Mouse (Mus musculus) C2C12 (cell line): ENCODE results near the gene Myf5. TPM values are rescaled to one million over a fixed set of nuclear protein-coding genes. Genes with fewer than 3 reads are reported as not detected.
A peak's percentile ranks its signal among the peaks of the same experiment; 100 is the strongest.

Experiments used
- H3K27me3 ChIP-seq: one replicate; pipeline ENCODE4 v1.6.1; 2011; ENCODE audit not compliant: control insufficient read depth, insufficient read depth, insufficient read length
- H3K36me3 ChIP-seq: one replicate; pipeline ENCODE4 v1.6.1; 2011; ENCODE audit not compliant: control insufficient read depth, insufficient read depth
- H3K4me3 ChIP-seq: one replicate; pipeline ENCODE4 v1.5.1; 2011; ENCODE audit warnings: mild to moderate bottlenecking, control low read depth; ENCODE audit not compliant: poor library complexity, insufficient read depth, severe bottlenecking
- H3K79me2 ChIP-seq: one replicate; pipeline ENCODE4 v1.6.1; 2011; ENCODE audit not compliant: control insufficient read depth, insufficient read depth
- H3K79me3 ChIP-seq: one replicate; pipeline ENCODE4 v1.6.1; 2011; ENCODE audit warnings: low read depth, control low read depth
- H3ac ChIP-seq: one replicate; pipeline ENCODE3; 2011; ENCODE audit warnings: low read depth; ENCODE audit not compliant: control insufficient read depth, insufficient read length
- CEBPB ChIP-seq: IDR thresholded peaks from one replicate; pipeline ENCODE4 v1.6.1; 2011; ENCODE audit warnings: low read depth, mild to moderate bottlenecking, control low read depth, moderate library complexity
- CTCF ChIP-seq: IDR thresholded peaks from one replicate; pipeline ENCODE4 v1.5.1; 2011; ENCODE audit not compliant: control insufficient read depth, insufficient read depth, insufficient read length
- FOSL1 ChIP-seq: IDR thresholded peaks from one replicate; pipeline ENCODE4 v1.8.0; 2011; ENCODE audit warnings: mild to moderate bottlenecking, low read length; ENCODE audit not compliant: poor library complexity, insufficient read depth, severe bottlenecking
- MAX ChIP-seq: IDR thresholded peaks from one replicate; pipeline ENCODE4 v1.6.1; 2011; ENCODE audit warnings: mild to moderate bottlenecking, control low read depth
- MYOD1 ChIP-seq: IDR thresholded peaks from one replicate; pipeline ENCODE4 v1.6.1; 2011; ENCODE audit warnings: low read depth; ENCODE audit not compliant: control insufficient read depth, insufficient read length
- MYOG ChIP-seq: IDR thresholded peaks from one replicate; pipeline ENCODE4 v1.6.1; 2011; ENCODE audit not compliant: control insufficient read depth, insufficient read length; ENCODE audit errors: extremely low read depth
- USF1 ChIP-seq: IDR thresholded peaks from one replicate; pipeline ENCODE4 v1.6.1; 2011; ENCODE audit warnings: low read depth, mild to moderate bottlenecking, control low read depth, moderate library complexity
- long read RNA-seq, 2 experiments: library from polyadenylated mRNA; unstranded; transcript quantifications; one replicate each; pipeline ENCODE4 v2.0.0; 2019 to 2020
- polyA plus RNA-seq: library from polyadenylated mRNA; unstranded; fragments of >200 nt; fragmentation: generic; extraction: Trizol; gene quantifications from one replicate; pipeline ENCODE4 v1.2.1, GENCODE M21; 2012; ENCODE audit warnings: missing spikeins

Gene Myf5
- 10.7 TPM for polyA plus RNA-seq
- long read RNA-seq, experiment 1, transcript Myf5-201 (3 exons, 2,083 nt) = major isoform, 75 of 215 reads
- long read RNA-seq, experiment 1, partial matches to known transcripts = 139 of 215 reads
- long read RNA-seq, experiment 1, other reads (novel, unspliced or antisense) = 1 of 215 reads
- long read RNA-seq, experiment 2, transcript Myf5-201 (3 exons, 2,083 nt) = major isoform, 53 of 56 reads
- long read RNA-seq, experiment 2, partial matches to known transcripts = 0 of 56 reads
- long read RNA-seq, experiment 2, other reads (novel, unspliced or antisense) = 3 of 56 reads

GRCm38 (mm10) chr10:107485870-107486269 lies at the start of gene Myf5:
Gene Myf5, minus strand, starts transcription at chr10:107486134.
- H3K79me3 ChIP-seq = peaks cover 18% of the 10 kb centered on the region
- peak within 1 kb of the TSS; percentile 81 for H3ac ChIP-seq
- peaks cover 56% of the 10 kb centered on the region for H3K79me2 ChIP-seq
- no peaks in the 10 kb centered on the region for H3K27me3 ChIP-seq
- H3K4me3 ChIP-seq = peak within 1 kb of the TSS; percentile 43
- peaks cover 3% of the 10 kb centered on the region for H3K36me3 ChIP-seq
- TF ChIP-seq CTCF = no peak
- TF ChIP-seq MAX = no peak
- TF ChIP-seq USF1 = no peak
- TF ChIP-seq MYOG = no peak

GRCm38 (mm10) chr10:107528758-107529157 lies 42.8 kb upstream of the Myf5 start:
- Histone ChIP-seq H3K36me3 (no peaks in the 10 kb centered on the region), H3K4me3 (no peak overlapping the region), H3ac (no peak overlapping the region), H3K79me3 (no peaks in the 10 kb centered on the region), H3K79me2 (no peaks in the 10 kb centered on the region), H3K27me3 (no peaks in the 10 kb centered on the region)
- TF ChIP-seq MAX (no peak), FOSL1 (no peak), CTCF (no peak), USF1 (no peak), CEBPB (no peak), MYOG (no peak), MYOD1 (no peak)

- no peak overlapping the region for H3K4me3 ChIP-seq
- H3K79me2 ChIP-seq = no peaks in the 10 kb centered on the region
- TF ChIP-seq MYOG = no peak
- TF ChIP-seq CTCF = no peak
- TF ChIP-seq MYOD1 = no peak
- TF ChIP-seq FOSL1 = no peak
- TF ChIP-seq MAX = no peak
- no peak for TF ChIP-seq CEBPB
- no peak for TF ChIP-seq USF1
- H3K27me3 ChIP-seq = no peaks in the 10 kb centered on the region
- H3K36me3 ChIP-seq = no peaks in the 10 kb centered on the region
- H3K79me3 ChIP-seq = no peaks in the 10 kb centered on the region
- H3ac ChIP-seq = no peak overlapping the region
These were observed 33.3 kb upstream of the Myf5 start for GRCm38 (mm10) chr10:107519216-107519615.

GRCm38 (mm10) chr10:107516641-107517040 lies 30.7 kb upstream of the Myf5 start:
- Histone ChIP-seq H3K79me3 (no peaks in the 10 kb centered on the region), H3K79me2 (no peaks in the 10 kb centered on the region), H3K36me3 (no peaks in the 10 kb centered on the region), H3K4me3 (no peak overlapping the region), H3ac (no peak overlapping the region), H3K27me3 (no peaks in the 10 kb centered on the region)
- TF ChIP-seq CTCF (no peak), USF1 (no peak), MYOD1 (no peak), MAX (no peak), MYOG (no peak), CEBPB (no peak), FOSL1 (no peak)

GRCm38 (mm10) chr10:107514735-107515134 lies 28.8 kb upstream of the Myf5 start:
- no peak overlapping the region for H3K4me3 ChIP-seq
- TF ChIP-seq MAX (no peak), CEBPB (no peak), MYOD1 (no peak), MYOG (no peak), CTCF (no peak), FOSL1 (no peak), USF1 (no peak)
- H3K27me3 ChIP-seq = no peaks in the 10 kb centered on the region
- no peak overlapping the region for H3ac ChIP-seq
- H3K79me2 ChIP-seq = no peaks in the 10 kb centered on the region
- H3K36me3 ChIP-seq = no peaks in the 10 kb centered on the region
- H3K79me3 ChIP-seq = no peaks in the 10 kb centered on the region

- Histone ChIP-seq H3K27me3 (no peaks in the 10 kb centered on the region), H3K79me3 (no peaks in the 10 kb centered on the region), H3K4me3 (no peak overlapping the region), H3ac (no peak overlapping the region), H3K36me3 (no peaks in the 10 kb centered on the region), H3K79me2 (no peaks in the 10 kb centered on the region)
- no peak for TF ChIP-seq MYOG
- TF ChIP-seq CTCF = no peak
- no peak for TF ChIP-seq FOSL1
- TF ChIP-seq USF1 = no peak
These were observed 20.5 kb upstream of the Myf5 start for GRCm38 (mm10) chr10:107506397-107506796.
